10 mouse cellular contexts compared by ENCODE assay signal in the genomic region with DNA sequence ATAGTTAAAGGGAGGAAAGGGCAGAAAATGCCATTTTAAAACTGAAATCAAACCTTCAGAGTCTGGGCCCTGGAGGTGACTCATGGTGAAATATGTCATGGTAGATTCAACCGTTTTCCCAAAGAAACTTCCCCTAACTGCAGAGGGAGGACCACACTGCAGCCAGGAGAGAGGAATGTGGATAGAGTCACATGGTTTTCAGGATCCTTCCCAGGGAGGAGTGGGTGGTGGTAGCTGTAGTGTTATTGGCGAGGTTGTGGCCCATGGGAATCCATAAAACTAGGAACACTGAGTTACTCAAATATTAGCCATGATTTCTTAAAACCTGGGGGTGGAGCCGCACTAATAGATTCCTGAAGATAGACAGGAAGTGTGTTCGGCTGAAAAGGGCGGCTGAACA.
DNase-seq lines count a peak whose midpoint lies in the region; ATAC-seq and TF ChIP-seq lines count a peak whose summit lies in the region.
"Had no signal": no experiment of that assay in that cellular context is flagged by ENCODE, and none has a peak within 500 bp of the region (broad histone marks: within the 10 kb centered on the region; RNA-seq: fewer than 3 reads in every experiment).

No protein-coding gene starts in this region.

- no peak overlapping the region for H3K4me2 ChIP-seq in limb, embryonic 14.5 days (replicated peaks; ENCODE audit: low read depth, low read length, severe bottlenecking)
- H3K4me2 ChIP-seq: lung, embryonic 14.5 days had no signal

- no peak overlapping the region for H3K27ac ChIP-seq in heart, embryonic 10.5 days
- H3K27ac ChIP-seq in limb, embryonic 14.5 days (replicated peaks; ENCODE audit: low read depth, low read length), result no peak overlapping the region

- no peaks in the 10 kb centered on the region for H3K36me3 ChIP-seq in heart, embryonic 10.5 days
- H3K36me3 ChIP-seq in limb, embryonic 14.5 days (ENCODE audit: control insufficient read depth, insufficient read depth, low read length), result no peaks in the 10 kb centered on the region

- peaks cover 3% of the 10 kb centered on the region for H3K4me1 ChIP-seq in heart, embryonic 10.5 days
- peaks cover 17% of the 10 kb centered on the region for H3K4me1 ChIP-seq in limb, embryonic 14.5 days (ENCODE audit: control insufficient read depth, insufficient read depth, low read length)

- H3K9me3 ChIP-seq in heart, embryonic 10.5 days, result no peaks in the 10 kb centered on the region
- no peaks in the 10 kb centered on the region for H3K9me3 ChIP-seq in limb, embryonic 14.5 days (ENCODE audit: control insufficient read depth, low read length)

- H3K27me3 ChIP-seq in heart, embryonic 10.5 days (ENCODE audit: insufficient read depth, poor library complexity, severe bottlenecking), result no peaks in the 10 kb centered on the region
- H3K27me3 ChIP-seq in limb, embryonic 14.5 days (ENCODE audit: control insufficient read depth, insufficient read depth, low read length), result peaks cover 8% of the 10 kb centered on the region; the same call in 1 of the 2 replicates

- no peak for TF ChIP-seq POLR2A in limb, embryonic 14.5 days (IDR thresholded peaks at IDR 0.05; ENCODE audit: borderline replicate concordance, extremely low read depth, insufficient read depth, insufficient read length)

- DNase-seq in heart, adult 18-20 months, result peak; percentile 66 to 82
- no peak for DNase-seq in heart, embryonic 10.5 days (ENCODE audit: low spot score)
- DNase-seq in Muller cell, postnatal 12 days (ENCODE audit: inconsistent ontology term), result peak; percentile 52
- DNase-seq in gastrocnemius, adult 8-10 months (ENCODE audit: low spot score in 2 of 2), result peak; percentile 50 to 56
- peak; percentile 37 for DNase-seq in limb, embryonic 14.5 days (ENCODE audit: low spot score)
- DNase-seq in kidney, postnatal 25 days, result no peak
- DNase-seq: cerebellum, postnatal 36 days; lung, embryonic 14.5 days; midbrain, embryonic 14.5 days had no signal

- no peak overlapping the region for H3K9ac ChIP-seq in limb, embryonic 14.5 days (ENCODE audit: low read depth, low read length, severe bottlenecking)
- H3K9ac ChIP-seq: lung, embryonic 14.5 days had no signal

- ATAC-seq in limb, embryonic 14.5 days (ENCODE audit: low FRiP score, low read depth), result peak; percentile 26; the same call in 1 of the 2 replicates
- no peak for ATAC-seq in erythroblast, adult 5-6 weeks (replicated peaks; ENCODE audit: low FRiP score, poor library complexity, severe bottlenecking)

- H3K4me3 ChIP-seq in heart, embryonic 10.5 days, result no peak overlapping the region
- H3K4me3 ChIP-seq in limb, embryonic 14.5 days (replicated peaks; ENCODE audit: low read length), result no peak overlapping the region

- WGBS in heart, embryonic 10.5 days, result 62% methylated on average over 5 of the region's 5 CpGs
- WGBS in limb, embryonic 14.5 days, result 42% methylated on average over 5 of the region's 5 CpGs

Comparison
In these comparisons a context has a peak if more than half of its experiments do, and no peak if none do; other contexts are left out.
1. DNase-seq: peak in heart, adult 18-20 months (2 of 2), Muller cell, postnatal 12 days (single experiment), gastrocnemius, adult 8-10 months (2 of 2) and limb, embryonic 14.5 days (single experiment); none in heart, embryonic 10.5 days (single experiment) and kidney, postnatal 25 days (0 of 2).